Comparison of ENCODE assay signal across 8 mouse cellular contexts in genomic region chr8:85071514-85072281, GRCm38 (mm10). TPM values are rescaled to one million over a fixed set of nuclear protein-coding genes. Genes with fewer than 3 reads are reported as not detected.
DNase-seq lines count a peak whose midpoint lies in the region; ATAC-seq lines count a peak whose summit lies in the region.

Gene Dhps, plus strand, starts transcription at chr8:85071757.

- peaks cover 17% of the 10 kb centered on the region for H3K4me1 ChIP-seq in heart, embryonic 13.5 days
- H3K4me1 ChIP-seq in liver, embryonic 13.5 days (replicated peaks), result peaks cover 59% of the 10 kb centered on the region
- H3K4me1 ChIP-seq in stomach, embryonic 16.5 days (ENCODE audit: control insufficient read depth, insufficient read depth, low read length), result peaks cover 11% of the 10 kb centered on the region

- peak; percentile 80 for ATAC-seq in erythroid progenitor cell, adult 5-6 weeks (replicated peaks; ENCODE audit: low FRiP score, poor library complexity, severe bottlenecking)
- ATAC-seq in heart, embryonic 13.5 days (ENCODE audit: extremely low read depth, insufficient number of reproducible peaks, low FRiP score, low TSS enrichment), result peak; percentile 83
- ATAC-seq in liver, embryonic 13.5 days (ENCODE audit: low read depth), result peak; percentile 77
- ATAC-seq in stomach, embryonic 16.5 days (ENCODE audit: insufficient read depth, low FRiP score), result peak; percentile 91

- H3K4me3 ChIP-seq in heart, embryonic 13.5 days, result peak within 1 kb of the TSS; percentile 96
- H3K4me3 ChIP-seq in liver, embryonic 13.5 days (replicated peaks), result peak within 1 kb of the TSS; percentile 91
- peak within 1 kb of the TSS; percentile 86 for H3K4me3 ChIP-seq in stomach, embryonic 16.5 days (replicated peaks; ENCODE audit: low read length)

- H3K9me3 ChIP-seq in heart, embryonic 13.5 days, result no peaks in the 10 kb centered on the region
- no peaks in the 10 kb centered on the region for H3K9me3 ChIP-seq in liver, embryonic 13.5 days (replicated peaks)
- no peaks in the 10 kb centered on the region for H3K9me3 ChIP-seq in stomach, embryonic 16.5 days (replicated peaks; ENCODE audit: control insufficient read depth, low read length)

- peak within 1 kb of the TSS; percentile 95 for H3K9ac ChIP-seq in heart, embryonic 13.5 days
- H3K9ac ChIP-seq in liver, embryonic 13.5 days, result peak within 1 kb of the TSS; percentile 93
- peak within 1 kb of the TSS; percentile 98 for H3K9ac ChIP-seq in stomach, embryonic 16.5 days (ENCODE audit: low read length)

- peak; percentile 92 for DNase-seq in CD4-positive helper T cell, adult 2 months (ENCODE audit: low read depth, low spot score)
- DNase-seq in brain, embryonic 18.5 days (ENCODE audit: low read depth, low spot score), result peak; percentile 83
- peak; percentile 94 for DNase-seq in kidney, postnatal 14 days
- peak; percentile 84 for DNase-seq in liver, embryonic 13.5 days
- peak; percentile 87 for DNase-seq in neural tube, embryonic 10.5 days (ENCODE audit: extremely low spot score, low spot score)

- WGBS in heart, embryonic 13.5 days, result under 1% methylated on average over 65 of the region's 68 CpGs
- under 1% methylated on average over 66 of the region's 68 CpGs for WGBS in liver, embryonic 13.5 days (ENCODE audit: insufficient replicate concordance)
- under 1% methylated on average over 68 of the region's 68 CpGs for WGBS in stomach, embryonic 16.5 days

- peak within 1 kb of the TSS; percentile 98 for H3K27ac ChIP-seq in heart, embryonic 13.5 days (replicated peaks)
- H3K27ac ChIP-seq in liver, embryonic 13.5 days, result peak within 1 kb of the TSS; percentile 94
- peak within 1 kb of the TSS; percentile 97 for H3K27ac ChIP-seq in stomach, embryonic 16.5 days (ENCODE audit: low read length)

- H3K4me2 ChIP-seq in heart, embryonic 13.5 days, result peak within 1 kb of the TSS; percentile 86
- H3K4me2 ChIP-seq in liver, embryonic 13.5 days, result peak within 1 kb of the TSS; percentile 77
- peak within 1 kb of the TSS; percentile 94 for H3K4me2 ChIP-seq in stomach, embryonic 16.5 days (ENCODE audit: low read depth, low read length)

- H3K27me3 ChIP-seq in heart, embryonic 13.5 days (replicated peaks), result no peaks in the 10 kb centered on the region
- no peaks in the 10 kb centered on the region for H3K27me3 ChIP-seq in liver, embryonic 13.5 days
- no peaks in the 10 kb centered on the region for H3K27me3 ChIP-seq in stomach, embryonic 16.5 days (ENCODE audit: control insufficient read depth, insufficient read depth, low read length)

- peaks cover 40% of the 10 kb centered on the region for H3K36me3 ChIP-seq in heart, embryonic 13.5 days
- peaks cover 38% of the 10 kb centered on the region for H3K36me3 ChIP-seq in liver, embryonic 13.5 days
- H3K36me3 ChIP-seq in stomach, embryonic 16.5 days (ENCODE audit: control insufficient read depth, insufficient read depth, low read length), result no peaks in the 10 kb centered on the region; the same call in 1 of the 2 replicates

RNA-seq across cellular contexts. Expression of gene Dhps, which starts in this region (rescaled TPM):
- 13.4 and 15.9 TPM in 2 replicates for total RNA-seq in erythroid progenitor cell, adult 5-6 weeks (2015; ENCODE audit: low replicate concordance)
- 3.5 and 4.7 TPM in 2 replicates for total RNA-seq in erythroid progenitor cell, adult 5-6 weeks (2017; ENCODE audit: low replicate concordance)
- 51.9 and 60.4 TPM in 2 replicates for polyA plus RNA-seq in heart, embryonic 13.5 days (2015; fragmentation: Nextera tagmentation; extraction: Ambion mirVana)
- 41.2 and 42.9 TPM in 2 replicates for polyA plus RNA-seq in liver, embryonic 13.5 days (2015; fragmentation: Nextera tagmentation; extraction: Ambion mirVana)
- polyA plus RNA-seq in stomach, embryonic 16.5 days (2015; fragmentation: Nextera tagmentation; extraction: Ambion mirVana), result 47.1 TPM in 2 replicates

Comparison
In these comparisons a context has a peak if more than half of its experiments do, and no peak if none do; other contexts are left out.
1. Peak in every context shown above with its lines: DNase-seq, ATAC-seq, H3K4me3 ChIP-seq and H3K27ac ChIP-seq.